Mouse (Mus musculus): ENCODE data around the gene Grin2c. TPM values are rescaled to one million over a fixed set of nuclear protein-coding genes. Genes with fewer than 3 reads are reported as not detected.

The Grin2c gene
- polyA plus RNA-seq, 1 experiment from 2014 or later = not detected

GRCm38 (mm10) chr11:115272894-115273498, 6.0 kb upstream of the Grin2c start:
- Histone ChIP-seq H3K27ac (replicated peaks) (no peak overlapping the region), H3K9ac (no peak overlapping the region), H3K4me3 (replicated peaks) (no peak overlapping the region), H3K9me3 (replicated peaks) (no peaks in the 10 kb centered on the region), H3K4me1 (peaks cover 27% of the 10 kb centered on the region), H3K4me2 (replicated peaks) (no peak overlapping the region), H3K27me3 (peaks cover 16% of the 10 kb centered on the region), H3K36me3 (peaks cover 11% of the 10 kb centered on the region)
- 74% methylated on average over 10 of the region's 10 CpGs for WGBS
- ATAC-seq (ENCODE audit: insufficient number of reproducible peaks, low FRiP score, low TSS enrichment, low read depth) = no peak

GRCm38 (mm10) chr11:115271481-115271880, 4.4 kb upstream of the Grin2c start:
- no peak overlapping the region for H3K9ac ChIP-seq
- peaks cover 11% of the 10 kb centered on the region for H3K36me3 ChIP-seq
- no peak overlapping the region for H3K27ac ChIP-seq (replicated peaks)
- peaks cover 31% of the 10 kb centered on the region for H3K27me3 ChIP-seq
- whole genome bisulfite sequencing = 72% methylated on average over 10 of the region's 10 CpGs
- H3K4me2 ChIP-seq (replicated peaks) = no peak overlapping the region
- no peak for ATAC-seq (ENCODE audit: insufficient number of reproducible peaks, low FRiP score, low TSS enrichment, low read depth)
- H3K9me3 ChIP-seq (replicated peaks) = no peaks in the 10 kb centered on the region
- peaks cover 30% of the 10 kb centered on the region for H3K4me1 ChIP-seq
- no peak overlapping the region for H3K4me3 ChIP-seq (replicated peaks)

- Histone ChIP-seq H3K9me3 (replicated peaks) (no peaks in the 10 kb centered on the region), H3K4me1 (peaks cover 30% of the 10 kb centered on the region), H3K9ac (no peak overlapping the region), H3K4me3 (replicated peaks) (no peak overlapping the region), H3K27me3 (peaks cover 35% of the 10 kb centered on the region), H3K36me3 (peaks cover 11% of the 10 kb centered on the region), H3K27ac (replicated peaks) (no peak overlapping the region), H3K4me2 (replicated peaks) (no peak overlapping the region)
- no peak for ATAC-seq (ENCODE audit: insufficient number of reproducible peaks, low FRiP score, low TSS enrichment, low read depth)
- 80% methylated on average over 9 of the region's 9 CpGs for WGBS
Measured at GRCm38 (mm10) chr11:115271052-115271451, 4.0 kb upstream of the Grin2c start.

GRCm38 (mm10) chr11:115270148-115270861, 3.3 kb upstream of the Grin2c start:
- H3K9me3 ChIP-seq (replicated peaks) = no peaks in the 10 kb centered on the region
- H3K4me3 ChIP-seq (replicated peaks) = no peak overlapping the region
- no peak overlapping the region for H3K4me2 ChIP-seq (replicated peaks)
- H3K27me3 ChIP-seq = peaks cover 43% of the 10 kb centered on the region
- H3K9ac ChIP-seq = no peak overlapping the region
- peaks cover 11% of the 10 kb centered on the region for H3K36me3 ChIP-seq
- WGBS = 28% methylated on average over 19 of the region's 19 CpGs
- ATAC-seq (ENCODE audit: insufficient number of reproducible peaks, low FRiP score, low TSS enrichment, low read depth) = no peak
- H3K27ac ChIP-seq (replicated peaks) = no peak overlapping the region
- peaks cover 28% of the 10 kb centered on the region for H3K4me1 ChIP-seq

- WGBS = 87% methylated on average over 27 of the region's 27 CpGs
Measured at GRCm38 (mm10) chr11:115269330-115270066, 2.5 kb upstream of the Grin2c start.

GRCm38 (mm10) chr11:115267958-115268357, 915 bp upstream of the Grin2c start:
- WGBS = 78% methylated on average over 11 of the region's 11 CpGs

More at GRCm38 (mm10) chr11:115269330-115270066, 2.5 kb upstream of the Grin2c start:
- H3K4me2 ChIP-seq (replicated peaks) = no peak overlapping the region
- no peak overlapping the region for H3K27ac ChIP-seq (replicated peaks)
- H3K9ac ChIP-seq = no peak overlapping the region
- H3K9me3 ChIP-seq (replicated peaks) = no peaks in the 10 kb centered on the region
- ATAC-seq (ENCODE audit: insufficient number of reproducible peaks, low FRiP score, low TSS enrichment, low read depth) = no peak
- H3K36me3 ChIP-seq = peaks cover 11% of the 10 kb centered on the region
- peaks cover 27% of the 10 kb centered on the region for H3K4me1 ChIP-seq
- peaks cover 51% of the 10 kb centered on the region for H3K27me3 ChIP-seq
- H3K4me3 ChIP-seq (replicated peaks) = no peak overlapping the region

GRCm38 (mm10) chr11:115266400-115266778, 654 bp downstream of the Grin2c start:
- Histone ChIP-seq H3K27me3 (peaks cover 82% of the 10 kb centered on the region), H3K4me2 (replicated peaks) (peak overlapping the region; percentile 72), H3K36me3 (peaks cover 9% of the 10 kb centered on the region), H3K9me3 (replicated peaks) (no peaks in the 10 kb centered on the region), H3K4me3 (replicated peaks) (peak overlapping the region; percentile 39), H3K4me1 (peaks cover 27% of the 10 kb centered on the region), H3K27ac (replicated peaks) (no peak overlapping the region), H3K9ac (no peak overlapping the region)
- no peak for ATAC-seq (ENCODE audit: insufficient number of reproducible peaks, low FRiP score, low TSS enrichment, low read depth)
- 2% methylated on average over 22 of the region's 22 CpGs for WGBS

More at GRCm38 (mm10) chr11:115267958-115268357, 915 bp upstream of the Grin2c start:
- peaks cover 27% of the 10 kb centered on the region for H3K4me1 ChIP-seq
- no peak overlapping the region for H3K27ac ChIP-seq (replicated peaks)
- peaks cover 66% of the 10 kb centered on the region for H3K27me3 ChIP-seq
- H3K9ac ChIP-seq = no peak overlapping the region
- peaks cover 11% of the 10 kb centered on the region for H3K36me3 ChIP-seq
- H3K9me3 ChIP-seq (replicated peaks) = no peaks in the 10 kb centered on the region
- H3K4me2 ChIP-seq (replicated peaks) = no peak overlapping the region
- H3K4me3 ChIP-seq (replicated peaks) = no peak overlapping the region
- no peak for ATAC-seq (ENCODE audit: insufficient number of reproducible peaks, low FRiP score, low TSS enrichment, low read depth)

- H3K36me3 ChIP-seq = peaks cover 9% of the 10 kb centered on the region
- H3K27me3 ChIP-seq = peaks cover 87% of the 10 kb centered on the region
- no peak overlapping the region for H3K27ac ChIP-seq (replicated peaks)
- H3K4me3 ChIP-seq (replicated peaks) = peak overlapping the region; percentile 39
- no peak overlapping the region for H3K9ac ChIP-seq
- H3K9me3 ChIP-seq (replicated peaks) = no peaks in the 10 kb centered on the region
- ATAC-seq (ENCODE audit: insufficient number of reproducible peaks, low FRiP score, low TSS enrichment, low read depth) = no peak
- 5% methylated on average over 20 of the region's 20 CpGs for WGBS
- H3K4me1 ChIP-seq = peaks cover 27% of the 10 kb centered on the region
- H3K4me2 ChIP-seq (replicated peaks) = no peak overlapping the region; the same call in 1 of the 2 replicates
Measured at GRCm38 (mm10) chr11:115265771-115266399, 1.2 kb downstream of the Grin2c start.

- peaks cover 95% of the 10 kb centered on the region for H3K27me3 ChIP-seq
- 8% methylated on average over 39 of the region's 39 CpGs for WGBS
- peak overlapping the region; percentile 40; the same call in 1 of the 2 replicates for H3K4me2 ChIP-seq (replicated peaks)
- no peak overlapping the region for H3K9ac ChIP-seq
- no peak for ATAC-seq (ENCODE audit: insufficient number of reproducible peaks, low FRiP score, low TSS enrichment, low read depth)
- H3K4me1 ChIP-seq = peaks cover 23% of the 10 kb centered on the region
- peak overlapping the region; percentile 19 for H3K4me3 ChIP-seq (replicated peaks)
- no peak overlapping the region for H3K27ac ChIP-seq (replicated peaks)
- H3K9me3 ChIP-seq (replicated peaks) = no peaks in the 10 kb centered on the region
- H3K36me3 ChIP-seq = peaks cover 9% of the 10 kb centered on the region
Measured at GRCm38 (mm10) chr11:115264862-115265668, 2.0 kb downstream of the Grin2c start.

- ATAC-seq (ENCODE audit: insufficient number of reproducible peaks, low FRiP score, low TSS enrichment, low read depth) = no peak
- peaks cover 99% of the 10 kb centered on the region for H3K27me3 ChIP-seq
- peaks cover 4% of the 10 kb centered on the region for H3K36me3 ChIP-seq
- peaks cover 23% of the 10 kb centered on the region for H3K4me1 ChIP-seq
- no peak overlapping the region for H3K27ac ChIP-seq (replicated peaks)
- WGBS = 61% methylated on average over 7 of the region's 7 CpGs
- no peak overlapping the region for H3K4me3 ChIP-seq (replicated peaks)
- no peaks in the 10 kb centered on the region for H3K9me3 ChIP-seq (replicated peaks)
- no peak overlapping the region for H3K4me2 ChIP-seq (replicated peaks)
- no peak overlapping the region for H3K9ac ChIP-seq
Measured at GRCm38 (mm10) chr11:115264136-115264861, 2.7 kb downstream of the Grin2c start.

All from embryonic facial prominence, embryonic 15.5 days (tissue).